Mouse (Mus musculus) thymus, postnatal 25 days (tissue): ENCODE data around the gene Pigx.

Source experiments
- DNase-seq: peaks from one replicate; pipeline ENCODE4 v3.0.0; 2022

Pigx gene

GRCm38 (mm10) chr16:32058817-32059216 lies 40.7 kb downstream of the Pigx start:
- DNase-seq = no peak

- DNase-seq = no peak
Observed at GRCm38 (mm10) chr16:32042367-32042766, 57.2 kb downstream of the Pigx start.
